Mouse (Mus musculus): Measurements from ENCODE around the gene Cyp4f17.
A peak's percentile ranks its signal among the peaks of the same experiment; 100 is the strongest.
"Not testable (repeated sequence)": the region's sequence is repeated elsewhere in the genome, so short reads cannot be mapped to it uniquely, and the experiment has no call there.

Gene Cyp4f17

DNA sequence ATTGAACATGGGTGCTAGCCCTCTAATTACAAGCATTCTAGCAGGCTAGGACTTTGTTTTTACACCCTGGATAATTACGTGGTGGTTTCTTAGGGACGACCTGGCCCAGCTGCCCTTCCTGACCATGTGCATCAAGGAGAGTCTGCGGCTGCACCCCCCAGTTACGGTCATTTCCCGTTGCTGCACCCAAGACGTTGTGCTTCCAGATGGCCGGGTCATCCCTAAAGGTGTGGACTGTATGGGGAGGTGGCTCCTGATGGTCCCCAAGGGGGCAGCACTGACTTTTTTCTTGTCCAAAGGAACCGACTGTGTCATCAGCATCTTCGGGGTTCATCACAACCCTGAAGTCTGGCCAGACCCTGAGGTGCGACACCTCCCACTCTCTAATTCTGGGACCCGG, 21.9 kb downstream of the Cyp4f17 start:
- DNase-seq = no peak

DNA sequence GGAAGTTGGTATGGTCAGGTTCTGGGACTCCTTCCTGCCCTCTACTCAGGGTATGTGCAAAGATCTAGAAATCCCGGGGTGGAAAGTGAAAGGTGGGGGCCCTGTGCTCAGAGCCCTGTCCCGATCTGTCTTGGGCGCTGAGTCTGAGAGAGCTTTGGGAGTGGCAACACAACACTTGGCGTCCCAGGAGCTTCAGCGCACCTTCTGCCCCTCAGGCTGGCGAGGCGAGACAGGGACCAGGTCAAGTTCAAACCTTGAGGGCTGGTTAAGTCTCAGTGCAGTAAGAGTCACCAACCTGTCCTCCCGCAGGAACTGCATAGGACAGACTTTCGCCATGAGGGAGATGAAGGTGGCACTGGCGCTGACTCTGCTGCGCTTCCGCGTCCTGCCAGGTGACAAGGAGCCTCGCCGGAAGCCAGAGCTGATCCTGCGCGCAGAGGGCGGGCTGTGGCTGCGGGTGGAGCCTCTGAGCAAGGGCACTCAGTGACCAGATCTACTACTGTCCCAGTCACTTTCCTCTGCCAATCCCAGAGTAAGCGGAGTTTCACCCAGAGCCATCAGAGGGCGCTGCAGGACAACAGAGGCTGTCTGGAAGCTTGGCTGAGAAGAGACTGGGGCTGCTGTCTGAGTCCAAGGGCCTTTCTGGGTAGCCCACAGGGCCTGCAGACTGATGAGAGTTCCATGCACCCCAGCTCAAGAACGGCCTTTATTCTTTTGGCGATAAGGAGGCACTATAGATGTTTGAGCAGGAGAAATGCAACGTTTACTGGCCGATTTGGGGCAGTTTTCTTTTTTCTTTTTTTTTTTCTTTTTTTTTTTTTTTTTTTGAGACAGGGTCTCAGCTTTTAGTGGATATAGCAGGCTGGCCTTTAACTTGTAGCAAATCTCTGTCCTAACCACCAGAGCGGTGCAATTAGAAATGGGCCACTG, 22.8 kb downstream of the Cyp4f17 start:
- peak; percentile 91 for DNase-seq

DNA sequence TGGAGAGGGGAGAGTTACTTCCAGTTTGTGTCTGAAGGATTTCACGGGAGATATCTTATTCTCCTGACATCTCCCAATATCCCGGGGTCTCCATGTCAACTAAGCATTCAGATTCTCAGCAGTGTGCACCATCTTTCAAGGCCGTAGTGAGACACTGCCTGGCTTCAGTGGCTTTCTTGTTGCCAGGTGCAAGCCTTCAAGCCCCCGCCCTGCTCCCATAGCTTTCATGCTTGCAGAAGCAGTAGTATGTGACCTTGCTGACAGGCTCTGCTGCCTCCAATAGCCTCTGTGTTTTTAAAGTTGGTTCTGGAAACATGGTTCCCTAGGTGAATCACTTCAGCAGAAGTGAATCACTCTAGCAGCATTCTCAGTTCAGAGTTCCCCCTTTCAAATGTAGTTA, 26.5 kb downstream of the Cyp4f17 start:
- DNase-seq = not testable (repeated sequence)

DNA sequence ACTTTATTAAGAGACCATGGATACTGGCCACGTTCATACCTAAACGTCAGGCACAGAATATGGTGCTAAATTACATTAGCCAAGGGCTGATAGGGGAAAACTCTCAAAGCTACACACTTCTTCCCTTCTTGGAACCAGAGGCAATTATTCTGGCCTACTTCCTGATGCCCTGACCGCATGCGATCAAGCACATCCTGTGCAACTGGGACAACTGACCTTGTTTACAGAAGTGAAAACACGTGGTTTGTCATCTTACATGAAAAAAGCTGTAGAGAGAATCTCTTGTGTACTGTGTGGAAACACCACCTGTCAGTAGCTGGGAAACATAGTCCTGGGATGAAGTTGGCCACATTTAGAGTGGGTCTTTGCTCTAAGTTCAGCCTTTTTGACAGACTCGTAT, 28.2 kb downstream of the Cyp4f17 start:
- no peak for DNase-seq

DNA sequence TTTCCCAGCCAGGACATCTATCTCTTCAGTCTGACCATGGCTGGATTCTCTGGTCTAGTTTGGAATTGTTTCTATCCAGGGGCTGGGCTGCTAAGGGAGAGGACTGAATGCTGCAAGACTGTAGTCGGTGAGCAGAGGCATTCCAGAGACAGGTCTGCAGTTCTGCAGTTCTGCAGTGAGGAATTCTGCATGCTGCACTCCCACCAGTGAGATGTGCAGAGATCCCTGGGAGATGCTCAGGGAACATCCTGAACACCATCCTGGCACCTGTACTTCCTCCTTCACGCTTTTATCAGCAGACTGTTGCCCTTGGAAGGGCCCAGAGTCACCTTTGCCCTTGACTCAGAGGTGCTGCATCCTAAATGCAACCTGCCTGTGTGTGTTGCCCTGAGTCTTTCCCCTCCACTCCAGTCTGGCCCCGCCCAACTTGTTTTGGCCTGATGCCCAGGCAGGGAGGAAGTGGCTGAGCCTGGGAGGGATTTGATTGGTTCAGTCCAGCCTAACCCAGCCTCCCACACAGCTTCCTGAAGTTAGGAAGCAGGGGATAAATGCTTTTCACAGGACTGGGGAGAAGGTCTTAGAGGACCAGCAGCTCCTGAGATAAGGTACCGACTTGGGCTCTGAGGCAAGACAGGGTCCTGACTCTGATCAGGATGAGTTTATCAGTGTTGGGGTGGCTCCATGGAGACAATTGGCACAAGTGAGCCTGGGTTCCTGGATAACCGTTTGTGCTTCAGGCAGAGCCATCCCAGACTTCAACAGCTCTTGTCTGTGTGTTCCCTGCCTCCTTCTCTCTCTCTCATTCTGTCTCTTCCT, 30.4 kb downstream of the Cyp4f17 start, which contains the start of gene Cyp4f16:
Gene Cyp4f16 (plus strand): TSS at position 508 of the 816 bp plus-strand sequence.
- DNase-seq = peak; percentile 89

DNA sequence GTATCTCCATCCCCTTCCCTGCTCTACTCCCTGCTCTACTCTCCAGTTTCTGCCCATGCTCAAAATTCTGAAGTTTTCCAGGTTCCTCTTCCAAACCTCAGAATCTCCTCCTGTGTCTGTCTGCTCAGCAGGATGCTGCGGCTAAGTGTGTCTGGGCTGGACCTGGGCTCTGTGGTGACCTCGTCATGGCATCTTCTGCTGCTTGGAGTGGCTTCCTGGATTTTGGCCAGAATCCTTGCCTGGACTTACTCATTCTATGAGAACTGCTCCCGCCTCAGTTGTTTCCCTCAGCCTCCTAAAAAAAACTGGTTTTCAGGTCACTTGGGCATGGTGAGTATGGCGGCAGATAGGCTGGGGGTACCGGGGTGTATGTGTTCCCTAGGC, 31.0 kb downstream of the Cyp4f17 start:
- DNase-seq = no peak

DNA sequence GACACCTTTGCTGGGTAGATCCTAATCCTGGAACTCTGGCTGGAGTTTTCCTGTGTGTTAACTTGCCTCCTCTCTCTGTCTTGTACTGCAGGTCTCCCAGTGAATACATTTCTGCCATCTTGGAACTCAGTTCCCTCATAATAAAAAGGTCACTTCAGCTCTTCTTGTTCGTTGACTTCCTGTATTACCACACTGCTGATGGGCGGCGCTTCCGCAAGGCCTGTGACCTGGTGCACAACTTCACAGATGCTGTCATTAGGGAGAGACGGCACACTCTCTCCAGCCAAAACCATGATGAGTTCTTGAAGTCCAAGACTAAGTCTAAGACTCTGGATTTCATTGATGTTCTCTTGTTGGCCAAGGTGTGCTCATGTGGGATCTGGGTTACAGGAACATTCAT, 38.9 kb downstream of the Cyp4f17 start:
- DNase-seq = not testable (repeated sequence)

DNA sequence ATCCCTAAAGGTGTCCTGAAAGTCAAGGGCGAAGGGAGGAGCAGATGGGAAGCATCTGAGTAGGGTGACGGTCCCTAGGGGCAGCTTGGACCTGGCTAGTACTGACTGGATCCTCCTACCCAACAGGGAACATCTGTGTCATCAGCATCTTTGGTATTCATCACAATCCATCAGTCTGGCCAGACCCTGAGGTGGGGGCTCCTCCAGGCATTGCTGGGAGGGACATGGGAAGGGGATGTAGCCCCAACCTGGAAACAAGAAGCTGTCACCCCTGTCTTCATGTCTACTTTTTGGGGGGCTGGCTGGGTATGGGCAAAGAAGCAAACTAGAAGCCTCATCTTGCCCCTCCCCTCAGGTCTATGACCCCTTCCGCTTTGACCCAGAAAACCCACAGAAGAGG, 44.5 kb downstream of the Cyp4f17 start:
- DNase-seq = not testable (repeated sequence)

DNA sequence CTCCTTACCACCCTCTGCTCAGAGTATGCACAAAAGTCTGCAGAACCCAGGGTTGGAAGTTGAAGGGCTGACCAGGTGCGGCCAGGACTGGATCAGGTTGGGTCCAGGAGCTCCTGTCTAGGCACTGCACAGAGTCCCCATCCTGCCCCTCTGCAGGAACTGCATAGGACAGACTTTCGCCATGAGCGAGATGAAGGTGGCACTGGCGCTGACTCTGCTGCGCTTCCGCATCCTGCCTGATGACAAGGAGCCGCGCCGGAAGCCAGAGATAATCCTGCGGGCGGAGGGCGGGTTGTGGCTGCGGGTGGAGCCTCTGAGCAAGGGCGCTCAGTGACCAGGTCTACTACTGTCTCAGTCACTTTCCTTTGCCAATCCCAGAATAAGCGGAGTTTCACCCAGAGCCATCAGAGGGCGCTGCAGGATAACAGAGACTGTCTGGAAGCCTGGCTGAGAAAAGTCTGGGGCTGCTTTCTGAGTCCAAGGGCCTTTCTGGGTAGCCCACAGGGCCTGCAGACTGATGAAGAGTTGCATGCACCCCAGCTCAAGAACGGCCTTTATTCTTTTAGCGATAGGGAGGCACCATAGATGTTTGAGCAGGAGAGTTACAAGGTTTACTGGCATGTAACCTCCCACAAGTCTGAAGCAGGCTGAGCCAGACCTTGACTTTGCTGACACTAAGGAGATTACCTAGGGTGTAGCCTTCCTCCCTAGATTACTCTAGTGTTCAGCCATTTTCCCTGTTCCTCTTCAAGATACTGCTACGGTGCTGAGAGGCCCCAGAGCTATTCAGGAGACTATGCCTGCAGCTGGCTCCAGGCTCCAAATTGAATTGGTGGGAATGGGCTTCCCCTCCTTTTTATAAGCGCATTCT, 45.3 kb downstream of the Cyp4f17 start:
- DNase-seq = peak; percentile 77

DNA sequence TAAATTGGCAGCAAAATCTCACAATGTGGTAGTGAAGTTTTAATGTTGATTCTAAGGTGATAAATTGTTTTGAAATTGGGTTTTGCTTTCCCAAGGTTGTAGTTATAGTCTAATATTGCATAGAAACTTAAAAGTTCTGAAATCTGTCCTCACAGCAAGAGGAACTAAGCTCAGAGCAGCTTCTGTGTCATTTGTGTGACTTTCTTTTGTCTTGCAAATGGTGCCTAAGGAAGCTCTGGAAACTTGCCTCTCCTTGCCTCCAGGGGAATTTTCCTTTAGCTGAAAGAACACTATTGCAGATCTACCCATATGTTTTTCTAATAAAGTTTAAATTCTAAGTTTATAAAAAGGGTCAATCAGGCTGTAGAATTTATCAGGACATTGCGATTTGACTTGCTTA, 47.2 kb downstream of the Cyp4f17 start:
- not testable (repeated sequence) for DNase-seq

DNA sequence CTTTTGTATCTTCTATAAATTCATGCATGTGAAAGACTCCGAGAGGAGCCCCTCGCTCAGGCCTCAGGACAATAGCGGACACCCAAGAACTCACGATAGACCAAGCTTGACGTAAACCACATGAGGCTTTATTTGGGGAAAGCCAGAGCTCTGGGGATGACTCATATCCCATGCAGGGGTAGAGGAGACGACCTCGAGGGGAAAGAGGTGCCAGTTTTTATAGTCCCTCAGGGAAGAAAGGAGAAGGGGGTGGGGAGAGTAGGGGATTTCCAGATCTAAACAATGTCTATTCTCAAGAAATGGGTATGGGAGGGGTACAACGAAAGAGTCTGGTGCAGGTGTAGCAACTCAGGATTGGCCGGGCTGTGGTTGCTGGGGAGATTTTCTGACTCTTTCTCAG, 48.5 kb downstream of the Cyp4f17 start:
- not testable (repeated sequence) for DNase-seq

DNA sequence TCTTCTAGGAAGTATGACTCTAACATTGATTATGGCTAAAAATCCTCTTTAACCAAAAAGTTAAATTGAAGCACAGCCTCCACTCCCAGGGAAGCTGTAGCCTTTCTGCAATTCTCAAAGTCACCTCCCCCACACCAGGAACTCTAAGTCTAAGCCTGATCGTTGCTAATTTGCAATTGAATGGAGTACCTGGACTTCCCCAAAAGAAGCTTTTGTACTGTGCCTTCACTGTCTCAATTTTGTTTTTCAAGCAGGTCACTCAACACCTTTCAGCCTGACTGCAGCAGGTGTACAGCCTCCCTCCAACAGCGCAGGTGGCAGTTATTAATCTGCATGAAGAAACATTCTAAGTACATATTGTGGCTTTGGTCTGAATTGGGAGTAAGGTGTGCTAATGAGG, 57.5 kb downstream of the Cyp4f17 start:
- not testable (repeated sequence) for DNase-seq

DNA sequence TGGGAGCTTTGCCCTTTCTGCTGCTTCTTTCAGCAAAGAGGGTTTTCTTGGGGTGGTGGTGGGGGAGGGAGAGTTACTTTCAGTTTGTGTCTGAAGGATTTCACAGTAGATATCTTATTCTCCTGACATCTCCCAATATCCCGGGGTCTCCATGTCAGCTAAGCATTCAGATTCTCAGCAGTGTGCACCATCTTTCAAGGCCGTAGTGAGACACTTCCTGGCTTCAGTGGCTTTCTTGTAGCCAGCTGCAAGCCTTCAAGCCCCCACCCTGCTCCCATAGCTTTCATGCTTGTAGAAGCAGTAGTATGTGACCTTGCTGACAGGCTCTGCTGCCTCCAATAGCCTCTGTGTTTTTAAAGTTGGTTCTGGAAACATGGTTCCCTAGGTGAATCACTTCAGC, 67.4 kb downstream of the Cyp4f17 start:
- DNase-seq = not testable (repeated sequence)

DNA sequence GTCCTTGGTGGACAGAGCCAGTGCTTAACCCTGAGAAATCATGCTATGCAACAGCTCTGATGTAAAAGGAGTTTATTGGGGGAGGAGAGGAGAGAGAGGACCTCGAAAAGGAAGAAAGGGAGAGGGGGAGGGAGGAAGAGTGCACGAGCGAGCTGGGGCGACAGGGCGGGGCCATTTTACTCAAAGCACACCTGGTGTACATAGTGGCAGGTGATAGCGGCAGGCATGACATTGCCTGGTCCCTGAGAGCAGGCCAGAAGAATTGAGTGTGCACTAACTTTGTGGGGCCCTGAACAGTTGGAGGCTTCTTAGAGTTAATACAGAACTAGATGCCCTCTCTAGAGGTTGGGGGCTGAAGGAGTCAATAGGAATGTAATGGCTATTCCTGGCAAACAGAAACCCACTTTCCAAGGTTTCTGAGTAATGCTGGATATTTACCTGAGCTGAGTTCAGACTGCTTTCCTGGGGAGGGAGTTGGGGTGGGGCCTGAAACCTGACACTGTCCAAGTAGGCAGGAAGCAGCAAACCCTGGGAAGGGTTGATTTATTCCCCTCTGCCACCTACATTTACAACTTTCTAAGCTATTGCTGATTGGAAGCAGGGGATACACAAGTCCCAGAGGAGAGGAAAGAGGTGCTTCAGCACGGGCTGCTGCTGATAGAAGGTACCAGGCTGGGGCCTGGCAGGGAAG, 71.8 kb downstream of the Cyp4f17 start:
- no peak for DNase-seq
